Mouse (Mus musculus): ENCODE data around the gene Btnl4. TPM values are rescaled to one million over a fixed set of nuclear protein-coding genes. Genes with fewer than 3 reads are reported as not detected.
A peak's percentile ranks its signal among the peaks of the same experiment; 100 is the strongest.
"Not testable (repeated sequence)": the region's sequence is repeated elsewhere in the genome, so short reads cannot be mapped to it uniquely, and the experiment has no call there.

The Btnl4 gene
- polyA plus RNA-seq, 1 experiment from 2014 or later = not detected

GRCm38 (mm10) chr17:34497319-34497718 lies 20.2 kb upstream of the Btnl4 start:
- H3K9ac ChIP-seq (ENCODE audit: low read depth, low read length); H3K4me2 ChIP-seq; H3K27me3 ChIP-seq (replicated peaks; ENCODE audit: control insufficient read depth, insufficient read depth, low read length); H3K4me1 ChIP-seq (replicated peaks; ENCODE audit: control insufficient read depth, insufficient read depth, low read length); ATAC-seq (replicated peaks; ENCODE audit: low FRiP score); DNase-seq (ENCODE audit: low spot score); H3K27ac ChIP-seq (ENCODE audit: low read depth, low read length); H3K4me3 ChIP-seq (ENCODE audit: low read depth, low read length); H3K36me3 ChIP-seq (ENCODE audit: control insufficient read depth, insufficient read depth, low read length); H3K9me3 ChIP-seq (ENCODE audit: control insufficient read depth, low read length): not testable (repeated sequence)
- WGBS = 74% methylated on average over 3 of the region's 3 CpGs

GRCm38 (mm10) chr17:34496539-34496938 lies 19.4 kb upstream of the Btnl4 start:
- Histone ChIP-seq H3K4me2 (no peak overlapping the region), H3K9ac (ENCODE audit: low read depth, low read length) (no peak overlapping the region), H3K4me1 (replicated peaks; ENCODE audit: control insufficient read depth, insufficient read depth, low read length) (no peaks in the 10 kb centered on the region), H3K27ac (ENCODE audit: low read depth, low read length) (no peak overlapping the region), H3K4me3 (ENCODE audit: low read depth, low read length) (no peak overlapping the region), H3K9me3 (ENCODE audit: control insufficient read depth, low read length) (no peaks in the 10 kb centered on the region), H3K36me3 (ENCODE audit: control insufficient read depth, insufficient read depth, low read length) (no peaks in the 10 kb centered on the region), H3K27me3 (replicated peaks; ENCODE audit: control insufficient read depth, insufficient read depth, low read length) (peaks cover 5% of the 10 kb centered on the region)
- no peak for DNase-seq (ENCODE audit: low spot score)
- no peak for ATAC-seq (replicated peaks; ENCODE audit: low FRiP score)
- WGBS = 85% methylated on average over 1 of the region's 2 CpGs

DNA sequence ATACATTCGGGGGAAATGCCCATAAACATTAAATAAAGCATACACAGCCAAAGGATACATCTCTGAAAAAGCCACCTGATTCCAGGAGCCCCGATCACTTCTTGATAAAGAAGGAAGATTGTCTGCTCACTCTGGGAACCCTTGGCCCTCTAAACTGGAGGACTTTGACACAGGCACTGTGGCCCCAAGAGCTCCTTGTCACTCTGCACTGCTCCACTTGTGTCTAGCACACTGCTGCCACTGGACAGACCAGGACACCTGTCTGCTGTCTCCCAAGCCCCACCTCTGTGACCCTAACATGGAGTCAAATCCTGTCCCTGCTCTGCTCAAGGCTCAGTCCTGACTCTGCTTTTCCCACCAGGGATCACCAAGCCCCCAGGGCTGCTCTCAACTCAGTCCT lies 18.0 kb upstream of the Btnl4 start:
- 74% methylated on average over 2 of the region's 2 CpGs for WGBS
- H3K4me2 ChIP-seq; DNase-seq (ENCODE audit: low spot score); ATAC-seq (replicated peaks; ENCODE audit: low FRiP score); H3K4me3 ChIP-seq (ENCODE audit: low read depth, low read length); H3K27me3 ChIP-seq (replicated peaks; ENCODE audit: control insufficient read depth, insufficient read depth, low read length); H3K9me3 ChIP-seq (ENCODE audit: control insufficient read depth, low read length); H3K27ac ChIP-seq (ENCODE audit: low read depth, low read length); H3K9ac ChIP-seq (ENCODE audit: low read depth, low read length); H3K36me3 ChIP-seq (ENCODE audit: control insufficient read depth, insufficient read depth, low read length); H3K4me1 ChIP-seq (replicated peaks; ENCODE audit: control insufficient read depth, insufficient read depth, low read length): not testable (repeated sequence)

DNA sequence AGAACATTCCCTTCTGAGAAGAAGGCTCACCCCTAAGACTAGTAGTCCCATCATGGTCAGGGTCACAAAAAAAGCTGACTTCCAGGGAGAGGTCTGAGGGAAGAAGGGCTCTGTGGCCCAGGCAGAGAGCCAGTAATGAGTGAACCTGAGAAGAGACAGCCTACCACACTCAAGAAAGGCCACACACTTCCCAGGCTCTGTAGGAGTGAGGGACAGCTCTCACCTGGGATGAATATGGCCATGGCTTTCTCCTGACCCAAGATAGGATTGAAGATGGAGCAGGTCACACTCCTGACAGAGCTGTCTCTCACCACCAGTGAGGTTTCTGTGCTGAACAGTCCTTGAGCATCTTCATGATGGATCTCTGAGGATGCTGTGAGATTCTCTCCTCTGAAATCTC lies 15.7 kb upstream of the Btnl4 start:
- H3K4me2 ChIP-seq = no peak overlapping the region
- H3K27me3 ChIP-seq (replicated peaks; ENCODE audit: control insufficient read depth, insufficient read depth, low read length) = peaks cover 5% of the 10 kb centered on the region
- DNase-seq (ENCODE audit: low spot score) (no peak), ATAC-seq (replicated peaks; ENCODE audit: low FRiP score) (no peak)
- H3K9ac ChIP-seq (ENCODE audit: low read depth, low read length) = no peak overlapping the region
- no peaks in the 10 kb centered on the region for H3K36me3 ChIP-seq (ENCODE audit: control insufficient read depth, insufficient read depth, low read length)
- no peak overlapping the region for H3K4me3 ChIP-seq (ENCODE audit: low read depth, low read length)
- no peaks in the 10 kb centered on the region for H3K9me3 ChIP-seq (ENCODE audit: control insufficient read depth, low read length)
- no peaks in the 10 kb centered on the region for H3K4me1 ChIP-seq (replicated peaks; ENCODE audit: control insufficient read depth, insufficient read depth, low read length)
- no peak overlapping the region for H3K27ac ChIP-seq (ENCODE audit: low read depth, low read length)

- WGBS = 72% methylated on average over 1 of the region's 2 CpGs
- ATAC-seq (replicated peaks; ENCODE audit: low FRiP score) (no peak), DNase-seq (ENCODE audit: low spot score) (no peak)
- no peaks in the 10 kb centered on the region for H3K36me3 ChIP-seq (ENCODE audit: control insufficient read depth, insufficient read depth, low read length)
- peaks cover 3% of the 10 kb centered on the region; the same call in 1 of the 2 replicates for H3K27me3 ChIP-seq (replicated peaks; ENCODE audit: control insufficient read depth, insufficient read depth, low read length)
- H3K4me3 ChIP-seq (ENCODE audit: low read depth, low read length) = no peak overlapping the region
- H3K9ac ChIP-seq (ENCODE audit: low read depth, low read length) = no peak overlapping the region
- no peak overlapping the region for H3K27ac ChIP-seq (ENCODE audit: low read depth, low read length)
- H3K4me1 ChIP-seq (replicated peaks; ENCODE audit: control insufficient read depth, insufficient read depth, low read length) = no peaks in the 10 kb centered on the region
- no peaks in the 10 kb centered on the region for H3K9me3 ChIP-seq (ENCODE audit: control insufficient read depth, low read length)
- no peak overlapping the region for H3K4me2 ChIP-seq
Observed at GRCm38 (mm10) chr17:34476427-34476826, 691 bp downstream of the Btnl4 start.

GRCm38 (mm10) chr17:34475060-34475459 lies 2.1 kb downstream of the Btnl4 start:
- Histone ChIP-seq H3K27me3 (replicated peaks; ENCODE audit: control insufficient read depth, insufficient read depth, low read length) (peaks cover 3% of the 10 kb centered on the region; the same call in 1 of the 2 replicates), H3K4me2 (no peak overlapping the region), H3K36me3 (ENCODE audit: control insufficient read depth, insufficient read depth, low read length) (no peaks in the 10 kb centered on the region), H3K27ac (ENCODE audit: low read depth, low read length) (no peak overlapping the region), H3K4me1 (replicated peaks; ENCODE audit: control insufficient read depth, insufficient read depth, low read length) (no peaks in the 10 kb centered on the region), H3K4me3 (ENCODE audit: low read depth, low read length) (no peak overlapping the region), H3K9me3 (ENCODE audit: control insufficient read depth, low read length) (no peaks in the 10 kb centered on the region), H3K9ac (ENCODE audit: low read depth, low read length) (no peak overlapping the region)
- 75% methylated on average over 3 of the region's 3 CpGs for WGBS
- no peak for ATAC-seq (replicated peaks; ENCODE audit: low FRiP score)
- no peak for DNase-seq (ENCODE audit: low spot score)

DNA sequence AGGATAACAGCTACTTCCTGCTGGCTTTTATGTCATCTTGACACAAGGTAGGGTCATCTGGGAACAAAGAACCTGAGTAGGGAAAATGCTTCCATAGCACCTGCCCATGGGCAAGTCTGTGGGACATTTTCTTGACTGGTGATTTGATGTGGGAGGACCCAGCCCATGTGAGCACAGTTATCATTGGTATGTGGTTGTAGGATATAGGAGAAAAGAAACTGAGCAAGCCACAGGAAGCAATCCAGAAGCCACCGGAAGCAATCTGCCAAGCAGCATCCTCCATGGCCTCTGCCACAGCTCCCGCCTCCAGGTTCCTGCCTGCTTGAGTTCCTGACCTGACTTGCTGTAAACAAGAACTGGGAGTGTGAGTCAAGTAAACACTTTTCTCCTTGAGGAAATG lies 6.6 kb downstream of the Btnl4 start:
- ATAC-seq (replicated peaks; ENCODE audit: low FRiP score) (no peak), DNase-seq (ENCODE audit: low spot score) (no peak)
- no peak overlapping the region for H3K4me3 ChIP-seq (ENCODE audit: low read depth, low read length)
- no peaks in the 10 kb centered on the region for H3K36me3 ChIP-seq (ENCODE audit: control insufficient read depth, insufficient read depth, low read length)
- H3K27ac ChIP-seq (ENCODE audit: low read depth, low read length) = no peak overlapping the region
- H3K27me3 ChIP-seq (replicated peaks; ENCODE audit: control insufficient read depth, insufficient read depth, low read length) = peaks cover 6% of the 10 kb centered on the region; the same call in 1 of the 2 replicates
- no peak overlapping the region for H3K4me2 ChIP-seq
- 34% methylated on average over 2 of the region's 2 CpGs for WGBS
- H3K9me3 ChIP-seq (ENCODE audit: control insufficient read depth, low read length) = no peaks in the 10 kb centered on the region
- H3K4me1 ChIP-seq (replicated peaks; ENCODE audit: control insufficient read depth, insufficient read depth, low read length) = no peaks in the 10 kb centered on the region
- no peak overlapping the region for H3K9ac ChIP-seq (ENCODE audit: low read depth, low read length)

GRCm38 (mm10) chr17:34465906-34466305 lies 11.2 kb downstream of the Btnl4 start:
- H3K27me3 ChIP-seq (replicated peaks; ENCODE audit: control insufficient read depth, insufficient read depth, low read length); H3K4me2 ChIP-seq; DNase-seq (ENCODE audit: low spot score); H3K36me3 ChIP-seq (ENCODE audit: control insufficient read depth, insufficient read depth, low read length); H3K4me3 ChIP-seq (ENCODE audit: low read depth, low read length); H3K9ac ChIP-seq (ENCODE audit: low read depth, low read length); H3K9me3 ChIP-seq (ENCODE audit: control insufficient read depth, low read length); H3K4me1 ChIP-seq (replicated peaks; ENCODE audit: control insufficient read depth, insufficient read depth, low read length); H3K27ac ChIP-seq (ENCODE audit: low read depth, low read length); ATAC-seq (replicated peaks; ENCODE audit: low FRiP score): not testable (repeated sequence)

GRCm38 (mm10) chr17:34459255-34459654 lies 17.9 kb downstream of the Btnl4 start:
- H3K9me3 ChIP-seq (ENCODE audit: control insufficient read depth, low read length) = no peaks in the 10 kb centered on the region
- H3K36me3 ChIP-seq (ENCODE audit: control insufficient read depth, insufficient read depth, low read length) = no peaks in the 10 kb centered on the region
- H3K4me2 ChIP-seq = peak overlapping the region; percentile 8; the same call in 1 of the 2 replicates
- peaks cover 10% of the 10 kb centered on the region for H3K4me1 ChIP-seq (replicated peaks; ENCODE audit: control insufficient read depth, insufficient read depth, low read length)
- H3K4me3 ChIP-seq (ENCODE audit: low read depth, low read length) = no peak overlapping the region
- H3K27me3 ChIP-seq (replicated peaks; ENCODE audit: control insufficient read depth, insufficient read depth, low read length) = no peaks in the 10 kb centered on the region
- DNase-seq (ENCODE audit: low spot score) = no peak
- WGBS = 58% methylated on average over 3 of the region's 3 CpGs
- no peak overlapping the region for H3K9ac ChIP-seq (ENCODE audit: low read depth, low read length)
- no peak overlapping the region for H3K27ac ChIP-seq (ENCODE audit: low read depth, low read length)
- ATAC-seq (replicated peaks; ENCODE audit: low FRiP score) = peak; percentile 45; the same call in 1 of the 2 replicates
